Mouse (Mus musculus) urinary bladder, adult 2 months (tissue): Measurements from ENCODE around the gene Slc24a2. TPM values are rescaled to one million over a fixed set of nuclear protein-coding genes. Genes with fewer than 3 reads are reported as not detected.

Experiments used
- DNase-seq: peaks from one replicate; pipeline ENCODE4 v3.0.0; 2022; ENCODE audit warnings: low spot score
- polyA plus RNA-seq: library from polyadenylated mRNA; depleted of rRNA; stranded (reverse); fragments of >200 nt; gene quantifications from 2 replicates; pipeline ENCODE4 v1.2.3, GENCODE M21; 2012

The Slc24a2 gene
- polyA plus RNA-seq, 1 experiment, result 0.06 TPM

- no peak for DNase-seq
These were observed 187.0 kb downstream of the Slc24a2 start for GRCm38 (mm10) chr4:87043296-87043695.

- DNase-seq, result no peak
These were observed 188.8 kb downstream of the Slc24a2 start for GRCm38 (mm10) chr4:87041412-87041997.

GRCm38 (mm10) chr4:87037592-87037991, 192.7 kb downstream of the Slc24a2 start:
- DNase-seq, result no peak

GRCm38 (mm10) chr4:87036507-87036906, 193.8 kb downstream of the Slc24a2 start:
- no peak for DNase-seq

- no peak for DNase-seq
These were observed 194.6 kb downstream of the Slc24a2 start for GRCm38 (mm10) chr4:87035701-87036100.

- no peak for DNase-seq
These were observed 197.6 kb downstream of the Slc24a2 start for GRCm38 (mm10) chr4:87032632-87033031.

GRCm38 (mm10) chr4:87031076-87031475, 199.2 kb downstream of the Slc24a2 start:
- DNase-seq, result no peak

- no peak for DNase-seq
These were observed 203.7 kb downstream of the Slc24a2 start for GRCm38 (mm10) chr4:87026311-87027151.

GRCm38 (mm10) chr4:87024556-87024955, 205.7 kb downstream of the Slc24a2 start:
- DNase-seq, result no peak

GRCm38 (mm10) chr4:87021542-87021941, 208.7 kb downstream of the Slc24a2 start:
- no peak for DNase-seq

GRCm38 (mm10) chr4:87019486-87020105, 210.7 kb downstream of the Slc24a2 start:
- no peak for DNase-seq

- DNase-seq, result no peak
These were observed 211.9 kb downstream of the Slc24a2 start for GRCm38 (mm10) chr4:87018073-87018997.

- no peak for DNase-seq
These were observed 212.8 kb downstream of the Slc24a2 start for GRCm38 (mm10) chr4:87017464-87017863.

GRCm38 (mm10) chr4:87015746-87016145, 214.5 kb downstream of the Slc24a2 start:
- no peak for DNase-seq

GRCm38 (mm10) chr4:87013721-87014620, 216.3 kb downstream of the Slc24a2 start:
- no peak for DNase-seq

GRCm38 (mm10) chr4:86992470-86992869, 237.8 kb downstream of the Slc24a2 start:
- DNase-seq, result no peak

GRCm38 (mm10) chr4:86989301-86989700, 241.0 kb downstream of the Slc24a2 start:
- DNase-seq, result no peak

GRCm38 (mm10) chr4:86987846-86988245, 242.4 kb downstream of the Slc24a2 start:
- DNase-seq, result no peak

GRCm38 (mm10) chr4:86977272-86977671, 253.0 kb downstream of the Slc24a2 start:
- no peak for DNase-seq

- DNase-seq, result no peak
These were observed 272.5 kb downstream of the Slc24a2 start for GRCm38 (mm10) chr4:86957576-86958411.
